Mouse (Mus musculus) neural tube, embryonic 12.5 days (tissue): ENCODE measurements around the gene Cdh23. TPM values are rescaled to one million over a fixed set of nuclear protein-coding genes. Genes with fewer than 3 reads are reported as not detected.

Experiments
- ATAC-seq: fragments of 200-750 bp; cut with Nextera tagmentation; 2 replicates; pipeline ENCODE4 v1.8.0; 2017; ENCODE audit warnings: low read depth, mild to moderate bottlenecking, moderate TSS enrichment, moderate library complexity; ENCODE audit not compliant: low FRiP score
- H3K27ac ChIP-seq: fragments of 300-500 bp; sonication (generic); 2 replicates; pipeline ENCODE4 v1.5.1; 2016
- H3K27me3 ChIP-seq: fragments of 300-500 bp; sonication (generic); replicated peaks from 2 replicates; pipeline ENCODE4 v1.6.1; 2016; ENCODE audit warnings: mild to moderate bottlenecking
- H3K36me3 ChIP-seq: fragments of 300-500 bp; sonication (generic); 2 replicates; pipeline ENCODE4 v1.6.1; 2016; ENCODE audit warnings: mild to moderate bottlenecking
- H3K4me1 ChIP-seq: fragments of 300-500 bp; sonication (generic); 2 replicates; pipeline ENCODE4 v1.6.1; 2016
- H3K4me2 ChIP-seq: fragments of 300-500 bp; sonication (generic); replicated peaks from 2 replicates; pipeline ENCODE4 v1.6.1; 2016; ENCODE audit warnings: mild to moderate bottlenecking
- H3K4me3 ChIP-seq: fragments of 300-500 bp; sonication (generic); 2 replicates; pipeline ENCODE4 v1.5.1; 2016
- H3K9ac ChIP-seq: fragments of 300-500 bp; sonication (generic); 2 replicates; pipeline ENCODE4 v1.6.1; 2016; ENCODE audit warnings: mild to moderate bottlenecking
- H3K9me3 ChIP-seq: fragments of 300-500 bp; sonication (generic); 2 replicates; pipeline ENCODE4 v1.6.1; 2016; ENCODE audit warnings: mild to moderate bottlenecking
- WGBS: fragments of 180-500 bp; shearing (Covaris S2); methylation state at CpG from one replicate; pipeline ENCODE4 v1.1.7; 2016; 5-methylcytosine and 5-hydroxymethylcytosine counted together
- polyA plus RNA-seq: library from polyadenylated mRNA; unstranded; fragments of >200 nt; fragmentation: Nextera tagmentation; extraction: Ambion mirVana; gene quantifications from 2 replicates; pipeline ENCODE4 v1.2.1, GENCODE M21; 2016

Gene Cdh23
- polyA plus RNA-seq, 1 experiment from 2014 or later = 1.0 TPM

- Histone ChIP-seq H3K27ac (no peak overlapping the region), H3K4me3 (no peak overlapping the region), H3K9ac (no peak overlapping the region), H3K27me3 (no peaks in the 10 kb centered on the region), H3K4me1 (no peaks in the 10 kb centered on the region), H3K36me3 (no peaks in the 10 kb centered on the region), H3K9me3 (no peaks in the 10 kb centered on the region), H3K4me2 (no peak overlapping the region)
- WGBS = 85% methylated on average over 3 of the region's 3 CpGs
- no peak for ATAC-seq
Measured at GRCm38 (mm10) chr10:60668591-60668990, 27.7 kb downstream of the Cdh23 start.

GRCm38 (mm10) chr10:60660986-60661385 lies 35.3 kb downstream of the Cdh23 start:
- Histone ChIP-seq H3K27ac (no peak overlapping the region), H3K4me3 (no peak overlapping the region), H3K4me1 (no peaks in the 10 kb centered on the region), H3K9ac (no peak overlapping the region), H3K36me3 (no peaks in the 10 kb centered on the region), H3K4me2 (no peak overlapping the region), H3K9me3 (no peaks in the 10 kb centered on the region), H3K27me3 (no peaks in the 10 kb centered on the region)
- 75% methylated on average over 9 of the region's 9 CpGs for WGBS
- no peak for ATAC-seq

DNA sequence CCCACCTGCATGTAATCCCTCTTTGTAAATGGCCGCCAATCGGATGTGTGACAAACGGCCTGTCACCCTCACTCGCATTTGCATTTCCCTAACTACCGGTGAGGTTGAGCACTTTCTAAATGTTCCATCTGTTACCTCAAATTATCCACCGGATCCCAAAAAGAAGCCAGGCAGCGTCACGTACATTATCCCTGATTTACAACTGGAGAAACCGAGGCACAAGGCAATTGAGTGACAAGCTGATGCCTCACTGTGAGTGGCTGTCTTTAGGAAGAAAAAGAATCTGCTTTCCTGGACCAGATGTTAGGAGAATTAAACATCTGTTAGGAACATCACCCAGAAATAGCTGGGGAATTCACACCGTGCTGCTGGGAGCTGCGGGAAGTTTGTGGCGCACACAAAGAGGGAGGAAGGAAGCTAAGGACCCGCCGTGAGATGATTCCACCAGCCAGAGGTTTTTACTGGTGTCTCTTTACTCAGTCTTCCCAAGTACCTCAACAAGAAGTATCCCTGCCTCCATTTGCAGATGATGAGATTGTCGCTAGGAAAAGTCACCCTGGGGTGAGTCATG lies 36.8 kb downstream of the Cdh23 start:
- Histone ChIP-seq H3K4me2 (no peak overlapping the region), H3K27ac (no peak overlapping the region), H3K9ac (no peak overlapping the region), H3K4me1 (no peaks in the 10 kb centered on the region), H3K36me3 (no peaks in the 10 kb centered on the region), H3K9me3 (no peaks in the 10 kb centered on the region), H3K4me3 (no peak overlapping the region), H3K27me3 (no peaks in the 10 kb centered on the region)
- no peak for ATAC-seq
- 74% methylated on average over 15 of the region's 15 CpGs for WGBS

DNA sequence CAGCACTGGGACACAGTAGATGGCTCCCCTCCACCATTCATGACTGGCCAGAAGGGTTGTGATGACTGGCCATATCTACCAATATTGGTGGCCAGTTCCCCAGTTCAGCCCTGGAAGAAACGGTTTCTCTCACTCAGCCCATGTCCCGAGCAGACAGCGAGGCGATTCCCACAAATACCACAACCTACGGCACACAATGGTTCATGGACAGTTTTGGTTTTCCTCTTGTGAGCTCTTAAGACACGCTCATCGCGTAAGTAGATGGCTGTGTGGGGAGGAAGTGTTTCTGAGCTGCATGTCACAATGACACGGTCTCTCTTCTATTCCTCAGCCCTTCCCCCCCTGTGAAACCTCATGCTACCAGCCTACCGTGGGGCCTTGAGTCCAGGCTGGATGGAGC lies 38.1 kb downstream of the Cdh23 start:
- Histone ChIP-seq H3K4me1 (no peaks in the 10 kb centered on the region), H3K27ac (no peak overlapping the region), H3K9ac (no peak overlapping the region), H3K4me3 (no peak overlapping the region), H3K36me3 (no peaks in the 10 kb centered on the region), H3K4me2 (no peak overlapping the region), H3K27me3 (no peaks in the 10 kb centered on the region), H3K9me3 (no peaks in the 10 kb centered on the region)
- WGBS = 90% methylated on average over 10 of the region's 10 CpGs
- no peak for ATAC-seq

DNA sequence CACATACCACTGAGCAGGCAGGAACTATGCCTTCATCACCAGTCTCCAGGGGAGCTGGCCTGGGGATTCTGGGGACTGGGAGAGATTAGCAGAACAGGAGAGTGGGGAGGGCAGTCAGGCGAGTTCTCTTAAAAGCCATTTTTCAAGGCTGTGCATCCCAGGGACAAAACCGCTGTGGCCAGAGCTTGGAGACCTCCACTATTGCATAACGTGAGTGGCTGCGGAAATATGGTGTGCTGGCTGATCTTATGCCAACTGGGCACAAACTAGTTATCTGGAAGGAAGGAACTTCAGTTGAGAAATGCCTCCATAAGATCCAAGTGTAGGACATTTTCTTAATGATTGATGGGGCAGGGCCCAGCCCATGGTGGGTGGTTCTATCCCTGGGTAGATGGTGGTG lies 42.6 kb downstream of the Cdh23 start:
- no peak overlapping the region for H3K4me2 ChIP-seq
- H3K27ac ChIP-seq = no peak overlapping the region
- 0 out of 2 replicates have a peak, but pooled peaks cover 3% of the 10 kb centered on the region for H3K9me3 ChIP-seq
- H3K27me3 ChIP-seq = no peaks in the 10 kb centered on the region
- no peak for ATAC-seq
- no peaks in the 10 kb centered on the region for H3K4me1 ChIP-seq
- no peak overlapping the region for H3K9ac ChIP-seq
- no peaks in the 10 kb centered on the region for H3K36me3 ChIP-seq
- WGBS = 92% methylated on average over 4 of the region's 4 CpGs
- H3K4me3 ChIP-seq = no peak overlapping the region

- Histone ChIP-seq H3K4me2 (no peak overlapping the region), H3K27me3 (no peaks in the 10 kb centered on the region), H3K27ac (no peak overlapping the region), H3K4me3 (no peak overlapping the region), H3K9me3 (0 out of 2 replicates have a peak, but pooled peaks cover 3% of the 10 kb centered on the region), H3K36me3 (no peaks in the 10 kb centered on the region), H3K4me1 (no peaks in the 10 kb centered on the region), H3K9ac (no peak overlapping the region)
- 90% methylated on average over 10 of the region's 10 CpGs for WGBS
- no peak for ATAC-seq
Measured at GRCm38 (mm10) chr10:60653106-60653505, 43.2 kb downstream of the Cdh23 start.

DNA sequence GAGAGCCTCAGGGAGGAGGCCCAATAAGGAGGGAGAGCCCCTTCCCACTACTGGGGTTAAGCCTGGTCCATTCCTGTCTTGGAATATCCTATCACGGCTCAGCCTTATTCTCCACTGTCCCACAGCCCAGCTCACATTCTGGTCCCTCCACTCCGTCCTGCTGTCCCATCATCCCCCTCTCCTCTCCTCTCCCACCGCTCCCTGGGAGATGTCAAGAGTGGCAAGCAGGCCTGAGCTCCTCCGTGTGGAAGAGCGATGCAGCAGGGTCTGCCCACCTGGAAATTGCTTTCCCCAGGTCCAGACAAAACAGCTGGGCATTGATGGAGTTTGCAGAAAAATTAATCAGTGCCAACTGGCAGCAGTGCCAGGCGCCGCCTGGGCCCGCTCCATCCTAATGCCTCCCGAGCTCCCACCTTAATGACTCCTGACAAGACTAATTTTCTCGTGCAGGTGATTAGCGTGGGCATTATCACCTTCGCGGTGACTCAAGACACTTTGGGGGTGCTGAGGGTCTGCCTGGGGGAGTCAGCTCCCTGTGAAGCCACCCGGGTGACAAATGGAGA lies 52.1 kb downstream of the Cdh23 start:
- Histone ChIP-seq H3K36me3 (no peaks in the 10 kb centered on the region), H3K9me3 (no peaks in the 10 kb centered on the region), H3K27me3 (no peaks in the 10 kb centered on the region), H3K27ac (no peak overlapping the region), H3K9ac (no peak overlapping the region), H3K4me3 (no peak overlapping the region), H3K4me2 (no peak overlapping the region), H3K4me1 (peaks cover 2% of the 10 kb centered on the region; the same call in 1 of the 2 replicates)
- no peak for ATAC-seq
- 82% methylated on average over 14 of the region's 14 CpGs for WGBS

DNA sequence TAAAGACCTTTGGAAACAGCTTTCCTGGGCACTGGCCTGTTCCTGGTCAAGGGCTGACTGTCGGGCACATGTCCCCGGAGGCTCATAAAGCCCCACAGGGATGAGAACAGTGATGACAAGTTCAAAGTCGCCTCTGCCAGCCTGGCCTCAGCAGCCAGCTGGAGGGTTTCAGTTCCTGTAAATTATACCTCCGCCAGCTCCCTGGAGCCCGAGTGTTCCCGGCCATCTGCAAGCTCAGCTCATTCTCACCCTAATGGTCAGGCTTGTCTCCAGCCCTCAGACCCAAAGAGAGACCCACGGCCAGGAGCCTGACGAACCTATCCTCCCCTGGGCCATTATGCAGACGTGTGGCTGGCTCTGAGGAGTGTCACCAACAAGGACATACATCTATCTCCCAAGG lies 57.0 kb downstream of the Cdh23 start:
- no peaks in the 10 kb centered on the region for H3K9me3 ChIP-seq
- no peak overlapping the region for H3K4me2 ChIP-seq
- no peak for ATAC-seq
- peaks cover 5% of the 10 kb centered on the region; the same call in 1 of the 2 replicates for H3K27me3 ChIP-seq
- H3K36me3 ChIP-seq = no peaks in the 10 kb centered on the region
- WGBS = 60% methylated on average over 9 of the region's 9 CpGs
- no peak overlapping the region for H3K9ac ChIP-seq
- no peak overlapping the region for H3K27ac ChIP-seq
- no peak overlapping the region for H3K4me3 ChIP-seq
- H3K4me1 ChIP-seq = peaks cover 10% of the 10 kb centered on the region

DNA sequence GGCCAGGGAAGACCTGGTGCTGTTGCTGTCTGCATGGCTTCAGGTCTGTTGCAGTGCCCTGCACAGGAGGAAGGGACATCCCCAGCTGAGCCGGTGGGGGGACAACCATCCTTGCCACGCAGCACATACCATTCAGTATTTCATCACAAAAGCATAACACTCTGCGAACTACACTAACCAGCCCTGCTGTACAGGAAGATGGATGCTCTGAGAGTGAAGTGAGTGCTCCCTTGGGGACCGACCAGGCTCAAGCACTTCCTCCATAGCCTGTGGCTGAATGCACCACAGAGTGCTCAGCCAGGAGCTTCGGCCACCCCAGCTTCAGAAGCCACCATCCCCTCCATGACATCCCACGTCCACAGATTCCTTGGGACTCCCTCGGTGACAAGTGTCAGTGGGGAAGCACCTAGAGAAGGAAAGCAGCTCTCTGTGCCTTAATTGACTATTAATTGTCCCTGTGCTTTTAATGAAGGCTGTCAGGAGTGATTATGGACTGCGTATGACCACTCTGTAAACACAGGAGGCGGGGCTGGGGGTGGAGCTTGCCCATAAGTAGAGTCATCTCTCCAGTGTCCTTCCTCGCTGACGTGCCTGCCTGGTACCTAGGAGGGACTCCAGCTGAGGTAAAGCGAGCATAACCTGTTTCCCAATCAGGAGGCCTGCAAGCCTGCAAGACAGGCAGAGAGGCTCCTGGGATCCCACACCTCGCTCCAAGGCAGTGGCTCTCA lies 60.6 kb downstream of the Cdh23 start:
- Histone ChIP-seq H3K27ac (no peak overlapping the region), H3K9me3 (no peaks in the 10 kb centered on the region), H3K36me3 (no peaks in the 10 kb centered on the region), H3K4me3 (no peak overlapping the region), H3K4me2 (peak overlapping the region; percentile 31), H3K4me1 (peaks cover 10% of the 10 kb centered on the region), H3K27me3 (peaks cover 5% of the 10 kb centered on the region; the same call in 1 of the 2 replicates), H3K9ac (no peak overlapping the region)
- ATAC-seq = peak; percentile 73; the same call in 1 of the 2 replicates
- WGBS = 21% methylated on average over 13 of the region's 13 CpGs

- Histone ChIP-seq H3K27me3 (peaks cover 5% of the 10 kb centered on the region; the same call in 1 of the 2 replicates), H3K9ac (no peak overlapping the region), H3K4me1 (peaks cover 9% of the 10 kb centered on the region), H3K4me3 (no peak overlapping the region), H3K36me3 (no peaks in the 10 kb centered on the region), H3K9me3 (peaks cover 8% of the 10 kb centered on the region), H3K4me2 (no peak overlapping the region), H3K27ac (no peak overlapping the region)
- ATAC-seq = no peak
- 82% methylated on average over 9 of the region's 9 CpGs for WGBS
Measured at GRCm38 (mm10) chr10:60634391-60634790, 61.9 kb downstream of the Cdh23 start.

GRCm38 (mm10) chr10:60626086-60626485 lies 70.2 kb downstream of the Cdh23 start:
- no peaks in the 10 kb centered on the region; the same call in 1 of the 2 replicates for H3K27me3 ChIP-seq
- no peak overlapping the region for H3K4me2 ChIP-seq
- H3K4me1 ChIP-seq = peaks cover 28% of the 10 kb centered on the region
- WGBS = 57% methylated on average over 5 of the region's 5 CpGs
- H3K4me3 ChIP-seq = no peak overlapping the region
- H3K36me3 ChIP-seq = no peaks in the 10 kb centered on the region
- H3K27ac ChIP-seq = no peak overlapping the region
- H3K9me3 ChIP-seq = peaks cover 15% of the 10 kb centered on the region
- no peak overlapping the region for H3K9ac ChIP-seq
- no peak for ATAC-seq

- H3K4me1 ChIP-seq = peaks cover 28% of the 10 kb centered on the region
- WGBS = 61% methylated on average over 3 of the region's 3 CpGs
- no peak overlapping the region for H3K9ac ChIP-seq
- H3K4me3 ChIP-seq = no peak overlapping the region
- no peak overlapping the region for H3K27ac ChIP-seq
- peaks cover 15% of the 10 kb centered on the region for H3K9me3 ChIP-seq
- no peak overlapping the region for H3K4me2 ChIP-seq
- no peak for ATAC-seq
- no peaks in the 10 kb centered on the region for H3K36me3 ChIP-seq
- no peaks in the 10 kb centered on the region; the same call in 1 of the 2 replicates for H3K27me3 ChIP-seq
Measured at GRCm38 (mm10) chr10:60625511-60625910, 70.8 kb downstream of the Cdh23 start.
